Mouse (Mus musculus) urinary bladder, postnatal 36 days (tissue): ENCODE results near the gene Aldh16a1.
"Not testable (repeated sequence)": the region's sequence is repeated elsewhere in the genome, so short reads cannot be mapped to it uniquely, and the experiment has no call there.

Experiments
- DNase-seq, 2 experiments: peaks; one replicate each; pipeline ENCODE4 v3.0.0; 2022; ENCODE audit warnings: low spot score in 2 of 2, mixed read lengths in 1 of 2

Aldh16a1 gene

GRCm38 (mm10) chr7:45157459-45157858 is 3.1 kb upstream of the Aldh16a1 start:
- no peak for DNase-seq

GRCm38 (mm10) chr7:45156206-45156605 is 1.8 kb upstream of the Aldh16a1 start:
- no peak for DNase-seq

GRCm38 (mm10) chr7:45155590-45155989 is 1.2 kb upstream of the Aldh16a1 start:
- DNase-seq: no peak

DNA sequence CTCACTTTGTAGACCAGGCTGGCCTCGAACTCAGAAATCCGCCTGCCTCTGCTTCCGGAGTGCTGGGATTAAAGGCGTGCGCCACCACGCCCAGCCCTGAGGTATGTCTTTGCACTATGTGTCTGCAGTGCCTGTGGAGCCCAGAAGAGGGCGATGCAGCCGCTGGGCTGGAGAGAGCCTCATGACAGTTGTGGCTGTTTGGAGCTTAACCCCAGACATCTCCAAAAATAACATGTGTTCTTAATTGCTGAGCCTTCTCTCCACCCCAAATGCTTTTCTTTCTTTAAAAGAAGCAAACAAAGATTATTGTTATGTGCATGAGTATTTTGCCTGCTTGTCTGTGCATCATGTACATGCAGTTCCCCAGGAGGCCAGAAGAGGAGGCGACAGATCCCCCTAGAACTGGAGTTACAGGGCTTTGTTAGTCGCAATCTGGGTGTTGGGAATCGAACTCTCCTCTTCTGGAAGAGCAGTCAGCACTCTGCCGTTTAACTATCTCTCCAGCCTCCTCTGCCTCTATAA is 670 bp upstream of the Aldh16a1 start:
- peak in 1 of 2 experiments; percentile 32 for DNase-seq

DNA sequence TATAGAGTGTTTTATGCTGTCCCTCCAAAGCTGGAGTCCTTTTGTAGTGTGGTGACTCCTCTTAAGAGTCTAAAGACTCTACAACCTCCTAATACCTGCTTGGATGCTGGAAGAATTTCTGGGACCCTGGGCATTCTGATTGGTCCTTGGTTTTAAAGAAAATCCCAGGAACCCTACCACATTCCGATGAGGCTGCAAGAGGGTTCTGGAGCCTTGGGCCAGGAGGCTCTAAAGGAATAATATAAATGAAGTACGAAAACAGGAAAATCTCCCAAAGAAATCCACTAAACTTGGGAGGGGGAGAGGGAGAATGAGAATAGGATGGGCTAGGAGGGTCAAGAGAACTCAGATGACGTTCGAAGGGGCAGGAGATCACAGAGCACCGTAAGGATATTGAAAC is 798 bp downstream of the Aldh16a1 start:
- DNase-seq: no peak

GRCm38 (mm10) chr7:45153052-45153451 is 1.3 kb downstream of the Aldh16a1 start:
- not testable (repeated sequence) for DNase-seq

DNA sequence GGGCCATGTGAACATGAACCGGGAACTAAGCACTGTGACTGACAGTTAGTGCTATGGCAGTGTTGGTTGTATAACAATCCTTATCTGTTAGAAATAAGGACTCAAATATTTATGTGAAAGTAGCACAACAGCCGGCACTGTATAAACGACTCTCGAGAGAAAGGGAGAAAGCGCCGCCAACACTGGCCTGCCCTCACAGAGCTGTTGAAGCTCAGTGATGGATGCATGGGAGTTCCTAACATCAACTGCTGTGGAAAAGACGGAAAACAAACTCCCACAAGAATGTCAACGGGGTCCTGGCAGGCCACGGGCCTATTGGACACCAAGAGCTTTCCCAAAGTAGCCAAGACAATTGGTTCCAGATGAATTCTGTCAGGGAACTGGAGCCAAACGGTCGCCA is 3.1 kb downstream of the Aldh16a1 start:
- peak; percentile 25 to 46 for DNase-seq

GRCm38 (mm10) chr7:45150321-45150720 is 4.1 kb downstream of the Aldh16a1 start:
- DNase-seq: no peak

DNA sequence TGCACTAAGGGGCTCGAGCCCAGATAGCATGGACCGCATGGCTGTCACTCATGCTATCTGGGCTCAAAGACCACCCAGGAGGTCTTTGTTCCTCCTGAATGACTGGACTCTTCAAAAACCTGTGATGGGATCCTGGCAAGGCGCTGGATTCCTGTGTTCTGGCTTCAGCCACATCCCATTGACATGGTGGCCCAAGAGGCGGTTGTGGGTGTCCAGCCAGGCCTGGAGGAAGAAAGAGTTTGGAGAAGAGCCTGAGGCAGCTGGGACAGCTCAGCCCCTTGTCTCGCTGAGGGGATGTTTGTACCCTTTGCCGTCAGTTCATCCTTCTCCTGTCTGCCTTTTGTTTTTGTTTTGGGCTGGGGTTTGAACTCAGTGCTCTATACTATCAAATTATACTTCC is 4.8 kb downstream of the Aldh16a1 start:
- DNase-seq: no peak

DNA sequence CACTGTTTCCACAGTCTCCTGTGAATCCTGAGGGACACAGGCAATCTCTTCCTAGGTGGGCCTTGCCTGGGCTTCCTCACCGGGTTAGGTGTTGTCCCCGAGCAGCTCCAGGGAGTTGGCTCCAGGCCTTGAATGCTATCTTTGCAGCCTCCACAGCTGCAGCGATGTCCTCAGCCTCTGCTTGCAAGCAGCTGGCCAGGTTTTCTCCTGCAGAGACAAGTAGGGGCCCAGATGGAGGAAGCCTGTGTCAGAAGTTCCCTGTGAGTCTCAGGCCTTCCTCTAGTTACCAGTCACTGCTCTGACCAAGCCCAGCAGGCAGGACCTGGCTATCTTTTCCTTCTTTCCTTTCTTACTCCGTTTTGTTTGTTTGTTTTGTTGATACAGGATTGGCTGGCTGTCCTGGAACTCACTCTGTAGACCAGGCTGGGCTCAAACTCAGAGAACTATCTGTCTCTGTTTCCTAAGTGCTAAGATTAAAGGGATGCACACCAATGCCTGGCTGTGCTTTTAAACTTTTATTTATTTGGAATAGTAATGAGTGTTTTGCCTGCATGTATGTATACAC is 5.8 kb downstream of the Aldh16a1 start:
- no peak for DNase-seq

- DNase-seq: no peak
Observed at GRCm38 (mm10) chr7:45147899-45148298, 6.5 kb downstream of the Aldh16a1 start.

- no peak for DNase-seq
Observed at GRCm38 (mm10) chr7:45147267-45147666, 7.1 kb downstream of the Aldh16a1 start.

- no peak for DNase-seq
Observed at GRCm38 (mm10) chr7:45145460-45145859, 8.9 kb downstream of the Aldh16a1 start.

DNA sequence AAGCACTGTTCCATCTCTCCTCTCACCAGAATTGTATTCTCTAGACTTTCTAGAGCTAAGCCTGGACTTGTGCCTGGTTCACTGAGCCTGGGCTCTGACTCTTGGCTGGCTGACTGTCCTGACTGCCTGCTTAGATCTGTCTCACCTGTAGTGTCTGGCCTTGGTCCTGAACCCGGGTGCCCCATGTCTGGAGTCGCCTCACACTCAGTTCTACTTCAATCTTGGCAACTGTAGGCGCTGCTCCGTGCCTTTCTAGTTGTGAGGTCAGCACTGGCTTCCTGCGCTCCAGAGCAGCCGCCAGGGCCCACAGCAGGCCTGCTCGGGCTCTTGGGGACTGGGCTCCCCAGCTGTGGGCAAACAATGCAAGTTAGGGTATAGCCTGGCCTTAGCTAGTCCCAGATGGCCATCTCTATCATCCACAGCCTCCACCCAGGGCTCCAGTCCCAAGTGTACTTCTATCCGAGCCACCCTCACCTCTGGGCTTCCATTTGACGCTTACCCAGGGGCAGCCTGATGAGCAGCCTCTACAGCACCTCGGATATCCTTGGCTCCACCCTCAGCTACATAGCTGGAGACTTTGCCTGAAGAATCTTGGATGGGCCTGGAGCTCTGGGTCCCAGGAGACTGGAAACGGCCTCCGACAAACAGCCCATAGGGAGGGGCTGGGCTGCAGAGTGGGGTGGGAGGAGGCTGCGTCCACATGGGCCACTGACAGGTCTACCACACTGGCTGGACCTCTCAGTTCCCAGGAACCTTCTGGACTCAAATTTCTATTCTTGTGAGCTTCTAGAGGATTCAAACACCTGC is 9.8 kb downstream of the Aldh16a1 start:
- DNase-seq: no peak

- DNase-seq: no peak
Observed at GRCm38 (mm10) chr7:45141914-45142313, 12.5 kb downstream of the Aldh16a1 start.

GRCm38 (mm10) chr7:45141319-45141718 is 13.1 kb downstream of the Aldh16a1 start:
- no peak for DNase-seq

GRCm38 (mm10) chr7:45139904-45140723 is 14.3 kb downstream of the Aldh16a1 start:
- no peak for DNase-seq

DNA sequence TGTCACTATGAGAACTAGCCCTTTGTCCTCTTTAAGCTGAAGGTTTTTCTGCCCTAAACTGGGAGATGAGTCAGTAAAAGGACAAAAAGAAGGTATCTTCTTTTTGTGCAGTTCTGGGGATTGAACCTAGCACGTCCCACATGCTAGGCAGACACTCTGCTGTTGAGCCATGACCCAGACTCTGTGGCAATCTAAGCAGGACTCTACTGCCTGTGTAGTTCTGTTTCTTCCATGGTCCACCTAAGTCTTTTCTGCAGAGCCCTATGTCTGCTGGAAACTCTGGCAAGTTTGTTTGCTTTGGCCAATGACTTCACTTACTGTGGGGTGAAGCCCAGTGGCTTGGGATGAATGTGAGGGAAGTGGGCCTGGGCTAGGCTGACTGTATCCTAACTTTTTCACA is 16.0 kb downstream of the Aldh16a1 start:
- DNase-seq: no peak

GRCm38 (mm10) chr7:45137171-45138006 is 17.0 kb downstream of the Aldh16a1 start:
- no peak for DNase-seq

- peak; percentile 88 to 93 for DNase-seq
Observed at GRCm38 (mm10) chr7:45135993-45136567, 18.3 kb downstream of the Aldh16a1 start, which contains the start of the genes Gm45713 and Flt3l. Gene Gm45713, minus strand, starts transcription at chr7:45136231. Gene Flt3l, minus strand, starts transcription at chr7:45136432.

- no peak for DNase-seq
Observed at GRCm38 (mm10) chr7:45135370-45135769, 19.0 kb downstream of the Aldh16a1 start.
